Mouse (Mus musculus) ES-CJ7 (cell line): Measurements from ENCODE around the gene Bax.
A peak's percentile ranks its signal among the peaks of the same experiment; 100 is the strongest.

Experiments used
- DNase-seq: peaks from one replicate; pipeline ENCODE4 v3.0.0; 2011; ENCODE audit warnings: low read depth, low spot score

The Bax gene

GRCm38 (mm10) chr7:45456721-45457203 lies 9.9 kb downstream of the Bax start:
- DNase-seq = peak; percentile 49

GRCm38 (mm10) chr7:45455932-45456696 lies 10.6 kb downstream of the Bax start:
- peak; percentile 67 for DNase-seq

GRCm38 (mm10) chr7:45454971-45455370 lies 11.7 kb downstream of the Bax start:
- no peak for DNase-seq

- DNase-seq = peak; percentile 89
Measured at GRCm38 (mm10) chr7:45451344-45451982, 15.2 kb downstream of the Bax start.

GRCm38 (mm10) chr7:45449974-45450373 lies 16.7 kb downstream of the Bax start:
- DNase-seq = no peak

GRCm38 (mm10) chr7:45447325-45447990 lies 19.2 kb downstream of the Bax start:
- peak; percentile 80 for DNase-seq

- DNase-seq = no peak
Measured at GRCm38 (mm10) chr7:45446589-45446988, 20.1 kb downstream of the Bax start.

GRCm38 (mm10) chr7:45443526-45444420 lies 22.9 kb downstream of the Bax start:
- no peak for DNase-seq

GRCm38 (mm10) chr7:45437521-45438276 lies 29.0 kb downstream of the Bax start, which contains the start of gene Ruvbl2:
Gene Ruvbl2, minus strand, starts transcription at chr7:45438096.
- DNase-seq = peak; percentile 87

GRCm38 (mm10) chr7:45437046-45437445 lies 29.7 kb downstream of the Bax start:
- peak; percentile 74 for DNase-seq

GRCm38 (mm10) chr7:45436444-45436843 lies 30.3 kb downstream of the Bax start:
- DNase-seq = no peak

- DNase-seq = no peak
Measured at GRCm38 (mm10) chr7:45435038-45435437, 31.7 kb downstream of the Bax start.

- DNase-seq = peak; percentile 100
Measured at GRCm38 (mm10) chr7:45434203-45435015, 32.3 kb downstream of the Bax start, which contains the start of gene Gys1. Gene Gys1, plus strand, starts transcription at chr7:45434844.

- DNase-seq = no peak
Measured at GRCm38 (mm10) chr7:45433835-45434202, 32.9 kb downstream of the Bax start.

GRCm38 (mm10) chr7:45426556-45426955 lies 40.1 kb downstream of the Bax start:
- no peak for DNase-seq

GRCm38 (mm10) chr7:45421194-45421593 lies 45.5 kb downstream of the Bax start:
- DNase-seq = no peak

GRCm38 (mm10) chr7:45420615-45420919 lies 46.1 kb downstream of the Bax start, which contains the start of gene Lhb:
Gene Lhb, plus strand, starts transcription at chr7:45420820.
- DNase-seq = no peak

- DNase-seq = peak; percentile 88
Measured at GRCm38 (mm10) chr7:45419859-45420614, 46.7 kb downstream of the Bax start.

- DNase-seq = no peak
Measured at GRCm38 (mm10) chr7:45417962-45418492, 48.7 kb downstream of the Bax start.
